Mouse (Mus musculus) brain, embryonic 14.5 days (tissue): ENCODE results near the gene Ubqlnl.

Experiments used
- CTCF ChIP-seq: fragments of 200-500 bp; IDR thresholded peaks from 2 replicates; pipeline ENCODE4 v1.5.1; 2012; ENCODE audit warnings: inconsistent platforms, mild to moderate bottlenecking, moderate library complexity, borderline replicate concordance; ENCODE audit not compliant: insufficient read depth, insufficient read length; ENCODE audit errors: extremely low read depth
- POLR2A ChIP-seq: fragments of 200-500 bp; IDR thresholded peaks from 2 replicates; pipeline ENCODE4 v1.6.1; 2012; ENCODE audit warnings: mild to moderate bottlenecking, inconsistent platforms, borderline replicate concordance; ENCODE audit not compliant: poor library complexity, insufficient read depth, insufficient read length, severe bottlenecking; ENCODE audit errors: extremely low read depth

GRCm38 (mm10) chr7:104137305-104137704, 13.1 kb downstream of the Ubqlnl start, which contains the start of gene Olfr643:
- TF ChIP-seq CTCF, result no peak
- no peak for TF ChIP-seq POLR2A
